Mouse (Mus musculus) heart, postnatal 14 days (tissue): ENCODE measurements at regions not wholly inside any gene's neighbourhood (a gene's known extent, or its start where the extent isn't known, plus 50 kb on each side); places are given as distances from the start of the nearest gene placed in this dataset.

Source experiments
- DNase-seq, 2 experiments: peaks; one replicate each; pipeline ENCODE4 v3.0.0; 2021 to 2022
- intact Hi-C: fragments of 180-260 bp; cut with DNase I; formaldehyde crosslinking; loops from one replicate; pipeline ENCODE4 v1.15.1; 2025

GRCm38 (mm10) chr3:28183061-28183762, 79.8 kb upstream of the Tnik start:
- intact Hi-C loops, result no loop called here
- DNase-seq, result no peak

DNA sequence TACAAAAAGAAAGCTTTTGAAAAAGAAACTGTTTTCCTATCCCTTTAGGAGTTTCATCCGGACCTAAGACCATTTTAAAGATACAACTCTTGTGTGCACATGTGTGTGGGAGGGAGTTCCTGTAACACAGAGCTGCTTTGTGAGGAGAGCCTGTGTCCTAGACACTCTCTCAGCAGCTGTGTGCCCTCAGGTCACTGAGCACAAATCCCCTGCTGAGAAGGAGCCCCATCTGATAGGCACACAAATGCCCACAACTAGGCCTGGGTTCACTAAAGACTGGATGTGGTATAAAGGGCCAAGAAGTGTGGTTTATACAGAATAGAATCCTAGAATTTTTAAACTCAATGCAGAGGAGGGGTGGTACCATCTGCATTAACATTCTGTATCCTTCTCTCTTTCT, 77.5 kb upstream of the Tnik start:
- no peak for DNase-seq
- intact Hi-C loops, result no loop called here

DNA sequence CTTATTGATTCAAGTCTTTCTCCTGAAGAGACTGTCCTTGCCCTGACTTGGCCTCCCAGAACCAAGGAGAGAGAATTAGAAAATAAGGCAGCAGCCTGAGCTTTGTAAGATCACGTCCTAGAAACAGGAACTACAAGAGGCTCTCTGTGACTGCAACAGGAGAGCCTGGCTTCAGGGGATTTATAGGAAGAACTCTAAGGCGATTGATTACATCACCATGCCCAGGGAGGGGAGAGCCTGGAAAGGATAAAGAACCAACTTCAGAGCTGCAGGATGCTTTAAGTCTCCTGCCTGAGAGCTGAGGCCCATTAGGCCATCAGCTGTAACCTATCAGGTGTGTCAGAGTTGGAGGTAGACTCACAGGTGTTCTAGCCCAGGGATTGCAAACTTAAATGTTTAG, 77.1 kb upstream of the Tnik start:
- intact Hi-C loops, result no loop called here
- DNase-seq, result no peak

DNA sequence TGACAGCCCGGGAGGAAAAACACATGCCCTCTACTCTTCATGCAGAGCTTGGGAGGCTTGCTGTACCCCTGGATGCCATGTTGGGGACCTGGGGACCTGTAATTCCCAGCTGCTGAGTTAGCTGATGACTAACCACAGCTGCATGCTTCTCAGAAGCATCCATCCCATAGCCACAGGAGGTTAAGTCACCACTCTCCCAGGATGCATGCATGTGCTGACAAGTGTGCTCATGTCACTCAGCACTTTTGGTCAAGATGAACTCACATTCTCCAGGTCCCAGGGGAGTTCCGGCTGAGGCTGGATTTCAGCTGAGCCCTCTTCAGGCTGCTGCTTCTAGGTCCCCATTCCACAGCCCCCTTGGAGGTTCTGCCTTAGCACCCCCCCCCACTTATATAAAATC, 73.6 kb upstream of the Tnik start:
- intact Hi-C loops, result no loop called here
- no peak for DNase-seq

- intact Hi-C loops, result no loop called here
- peak in 1 of 2 experiments; percentile 25 for DNase-seq
These were observed 72.8 kb upstream of the Tnik start for GRCm38 (mm10) chr3:28190243-28190642.

- no peak for DNase-seq
- intact Hi-C loops, result no loop called here
These were observed 68.5 kb upstream of the Tnik start for GRCm38 (mm10) chr3:28194388-28194970.

GRCm38 (mm10) chr3:28196786-28197185, 66.2 kb upstream of the Tnik start:
- intact Hi-C loops, result no loop called here
- no peak for DNase-seq

- intact Hi-C loops, result no loop called here
These were observed 53.7 kb upstream of the Tnik start for GRCm38 (mm10) chr3:28209304-28209703.

GRCm38 (mm10) chr3:28210847-28211803, 51.9 kb upstream of the Tnik start:
- intact Hi-C loops, result no loop called here
- DNase-seq, result no peak

More at GRCm38 (mm10) chr3:28209304-28209703, 53.7 kb upstream of the Tnik start:
- DNase-seq, result no peak
